Mouse (Mus musculus) G1E (cell line): ENCODE results near the gene Olfr125.

ENCODE experiments used
- CTCF ChIP-seq: IDR thresholded peaks from 2 replicates; pipeline ENCODE4 v1.5.1; 2012; ENCODE audit warnings: low read depth, low read length, inconsistent platforms, mixed read lengths
- GATA2 ChIP-seq: IDR thresholded peaks from 2 replicates; pipeline ENCODE4 v1.6.1; 2012; ENCODE audit warnings: low read depth, low read length, inconsistent platforms, borderline replicate concordance
- POLR2AphosphoS5 ChIP-seq: IDR thresholded peaks from 2 replicates; pipeline ENCODE4 v1.6.1; 2012; ENCODE audit warnings: low read depth, low read length, inconsistent platforms; ENCODE audit not compliant: insufficient replicate concordance
- TAL1 ChIP-seq: conservative IDR thresholded peaks from 2 replicates; pipeline ENCODE4 v1.6.1; 2012; ENCODE audit warnings: low read depth, low read length, inconsistent platforms, mixed read lengths

DNA sequence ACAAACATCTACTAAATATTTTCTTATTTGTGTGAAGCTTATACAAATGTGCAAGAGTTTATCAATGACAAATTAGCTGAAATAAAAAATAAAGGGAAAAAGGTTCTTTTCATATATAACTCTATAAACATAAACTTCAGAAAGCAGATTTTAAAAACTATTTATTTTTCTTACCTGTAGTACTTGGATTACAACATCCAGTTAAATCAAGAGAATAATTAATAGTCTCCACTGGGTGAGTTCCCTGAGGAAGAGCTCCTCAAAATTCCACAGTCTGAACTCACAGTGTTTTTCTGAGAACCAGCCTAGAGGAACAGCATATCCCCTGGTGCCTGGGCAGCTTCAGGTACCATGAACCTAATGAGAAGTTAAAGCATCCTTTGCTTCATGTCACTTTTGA, at the start of gene Olfr125:
- no peak for TF ChIP-seq CTCF
- TF ChIP-seq POLR2AphosphoS5: no peak
- TF ChIP-seq GATA2: no peak
- TF ChIP-seq TAL1: no peak
